Mouse (Mus musculus): ENCODE measurements around the gene Acot11. TPM values are rescaled to one million over a fixed set of nuclear protein-coding genes. Genes with fewer than 3 reads are reported as not detected.
A peak's percentile ranks its signal among the peaks of the same experiment; 100 is the strongest.
"Not testable (repeated sequence)": the region's sequence is repeated elsewhere in the genome, so short reads cannot be mapped to it uniquely, and the experiment has no call there.

The Acot11 gene
- polyA plus RNA-seq, 1 experiment from 2014 or later, result 1.1 TPM

DNA sequence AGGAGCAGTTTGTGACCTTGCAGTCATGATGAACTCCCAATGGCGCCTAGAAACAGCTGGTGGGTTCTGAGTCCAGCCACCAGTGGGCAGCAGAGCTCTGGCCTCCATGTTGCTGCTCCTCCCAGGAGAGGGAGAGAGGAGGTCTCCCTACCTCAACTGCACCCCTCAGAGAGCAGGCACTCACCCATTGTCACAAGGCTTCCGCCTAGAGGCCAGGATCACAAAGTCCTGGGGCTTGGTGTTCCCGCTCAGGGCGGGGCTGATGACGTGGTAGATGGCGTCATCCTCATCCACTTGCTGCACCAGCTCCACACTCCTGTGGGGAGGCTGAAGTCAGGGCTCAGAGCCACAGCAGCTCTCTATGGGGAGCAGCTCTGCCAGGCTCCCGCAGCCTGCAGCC is 55.1 kb downstream of the Acot11 start:
- no peak overlapping the region; the same call in 1 of the 2 replicates for H3K9ac ChIP-seq
- peak; percentile 93 for TF ChIP-seq CTCF (IDR thresholded peaks at IDR 0.05; ENCODE audit: low read depth)
- H3K36me3 ChIP-seq (ENCODE audit: insufficient read depth), result no peaks in the 10 kb centered on the region
- H3K4me1 ChIP-seq (ENCODE audit: insufficient read depth), result no peaks in the 10 kb centered on the region
- WGBS, result 4% methylated on average over 7 of the region's 7 CpGs
- no peaks in the 10 kb centered on the region for H3K9me3 ChIP-seq (ENCODE audit: low read depth, low read length)
- no peaks in the 10 kb centered on the region for H3K27me3 ChIP-seq (ENCODE audit: insufficient read depth, low read length)
- H3K4me3 ChIP-seq (ENCODE audit: low read depth, low read length), result no peak overlapping the region
- peak overlapping the region; percentile 43 for H3K4me2 ChIP-seq
- DNase-seq, result peak; percentile 84
- no peak overlapping the region for H3K27ac ChIP-seq (ENCODE audit: low read depth)
- ATAC-seq (ENCODE audit: insufficient read depth), result peak; percentile 87

DNA sequence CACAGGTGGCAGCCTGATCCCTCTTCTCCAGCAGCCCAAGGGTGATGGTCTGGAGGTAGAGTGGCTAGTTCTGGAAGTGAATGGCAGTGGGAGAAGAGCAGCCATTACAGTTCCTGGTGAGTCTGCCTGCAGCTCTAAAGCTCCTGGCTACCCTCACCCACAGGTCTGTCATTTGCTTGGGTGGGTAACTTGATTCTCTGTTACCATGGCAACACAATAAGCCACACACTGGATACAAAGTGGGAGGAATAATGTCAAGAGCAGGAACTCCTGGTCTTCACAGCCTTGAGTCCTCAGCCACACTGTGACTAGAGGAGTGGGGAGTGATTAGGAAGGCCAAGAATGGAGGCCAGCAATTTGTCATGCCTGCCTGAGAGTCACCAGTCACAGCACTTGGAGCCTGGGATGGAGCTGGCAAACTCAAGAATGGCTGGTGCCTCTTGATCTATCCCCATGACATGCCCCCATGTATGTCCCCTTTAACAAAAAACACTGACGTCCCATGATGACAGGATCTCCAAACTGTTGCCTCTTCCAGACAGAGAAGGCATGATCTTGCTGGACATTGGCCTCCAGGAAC is 57.7 kb downstream of the Acot11 start:
- ATAC-seq (ENCODE audit: insufficient read depth) (no peak), DNase-seq (no peak)
- Histone ChIP-seq H3K27me3 (ENCODE audit: insufficient read depth, low read length) (no peaks in the 10 kb centered on the region), H3K4me1 (ENCODE audit: insufficient read depth) (no peaks in the 10 kb centered on the region), H3K4me3 (ENCODE audit: low read depth, low read length) (no peak overlapping the region), H3K9me3 (ENCODE audit: low read depth, low read length) (no peaks in the 10 kb centered on the region), H3K4me2 (no peak overlapping the region), H3K9ac (no peak overlapping the region), H3K36me3 (ENCODE audit: insufficient read depth) (no peaks in the 10 kb centered on the region), H3K27ac (ENCODE audit: low read depth) (no peak overlapping the region)
- 67% methylated on average over 1 of the region's 1 CpGs for WGBS
- TF ChIP-seq CTCF (IDR thresholded peaks at IDR 0.05; ENCODE audit: low read depth), result no peak

DNA sequence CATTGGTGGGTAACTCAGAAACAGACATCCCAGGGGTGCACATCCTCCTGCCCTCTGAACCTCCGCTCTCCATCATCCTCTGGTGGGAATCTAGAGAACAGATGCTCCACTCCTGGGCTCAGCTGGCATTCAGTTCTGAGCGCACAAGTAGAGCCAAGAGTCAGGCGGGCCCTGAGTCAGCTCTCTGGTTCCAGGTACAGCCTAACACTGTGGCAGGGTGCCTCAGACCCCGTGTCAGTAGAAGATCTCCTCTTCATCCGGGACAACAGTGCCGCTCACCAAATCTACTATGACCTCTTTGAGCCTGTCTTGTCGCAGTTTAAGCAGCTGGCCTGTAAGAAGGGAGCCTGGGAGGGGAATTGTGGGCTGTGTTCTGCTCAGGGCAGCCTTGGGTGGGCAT is 58.9 kb downstream of the Acot11 start:
- ATAC-seq (ENCODE audit: insufficient read depth) (no peak), DNase-seq (no peak)
- Histone ChIP-seq H3K27me3 (ENCODE audit: insufficient read depth, low read length) (no peaks in the 10 kb centered on the region), H3K4me2 (no peak overlapping the region), H3K9me3 (ENCODE audit: low read depth, low read length) (no peaks in the 10 kb centered on the region), H3K4me1 (ENCODE audit: insufficient read depth) (no peaks in the 10 kb centered on the region), H3K27ac (ENCODE audit: low read depth) (no peak overlapping the region), H3K9ac (no peak overlapping the region), H3K36me3 (ENCODE audit: insufficient read depth) (no peaks in the 10 kb centered on the region), H3K4me3 (ENCODE audit: low read depth, low read length) (no peak overlapping the region)
- WGBS, result 77% methylated on average over 7 of the region's 7 CpGs
- TF ChIP-seq CTCF (IDR thresholded peaks at IDR 0.05; ENCODE audit: low read depth), result no peak

DNA sequence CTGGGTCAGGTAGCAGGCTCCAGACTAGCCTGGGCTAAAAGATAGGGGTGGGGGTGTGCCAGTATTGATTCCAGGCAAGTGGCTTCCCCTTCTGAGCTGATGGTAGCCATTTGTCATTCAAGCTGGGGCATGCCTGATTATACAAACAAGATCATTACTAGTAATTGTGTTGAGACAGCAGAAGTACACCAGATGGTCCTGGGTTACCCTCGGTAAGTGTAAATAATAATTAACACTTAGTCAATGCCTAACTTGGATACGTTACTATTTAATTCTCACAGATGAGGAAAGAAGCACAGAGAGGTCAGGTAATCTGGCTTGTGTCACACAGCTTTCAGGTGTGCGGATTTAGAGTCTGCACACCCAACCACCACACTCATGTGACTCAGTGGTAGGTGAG is 66.9 kb downstream of the Acot11 start:
- no peaks in the 10 kb centered on the region for H3K36me3 ChIP-seq (ENCODE audit: insufficient read depth)
- no peak overlapping the region for H3K4me3 ChIP-seq (ENCODE audit: low read depth, low read length)
- no peak for ATAC-seq (ENCODE audit: insufficient read depth)
- H3K4me2 ChIP-seq, result no peak overlapping the region
- H3K27me3 ChIP-seq (ENCODE audit: insufficient read depth, low read length), result no peaks in the 10 kb centered on the region
- no peaks in the 10 kb centered on the region for H3K9me3 ChIP-seq (ENCODE audit: low read depth, low read length)
- no peak overlapping the region for H3K27ac ChIP-seq (ENCODE audit: low read depth)
- no peak overlapping the region for H3K9ac ChIP-seq
- no peaks in the 10 kb centered on the region for H3K4me1 ChIP-seq (ENCODE audit: insufficient read depth)
- DNase-seq, result no peak
- WGBS, result 71% methylated on average over 3 of the region's 3 CpGs
- no peak for TF ChIP-seq CTCF (IDR thresholded peaks at IDR 0.05; ENCODE audit: low read depth)

DNA sequence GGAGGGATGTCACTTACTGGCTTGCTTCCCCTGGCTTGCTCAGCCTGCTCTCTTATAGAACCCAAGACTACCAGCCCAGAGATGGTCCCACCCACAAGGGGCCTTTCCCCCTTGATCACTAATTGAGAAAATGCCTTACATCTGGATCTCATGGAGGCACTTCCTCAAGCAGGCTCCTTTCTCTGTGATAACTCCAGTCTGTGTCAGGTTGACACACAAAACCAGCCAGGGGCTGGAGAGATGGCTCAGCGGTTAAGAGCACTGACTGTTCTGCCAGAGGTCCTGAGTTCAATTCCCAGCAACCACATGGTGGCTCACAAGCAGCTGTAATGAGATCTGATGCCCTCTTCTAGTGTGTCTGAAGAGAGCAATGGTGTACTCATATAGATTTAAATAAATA is 67.9 kb downstream of the Acot11 start:
- H3K4me1 ChIP-seq (ENCODE audit: insufficient read depth); H3K9ac ChIP-seq; H3K4me2 ChIP-seq; H3K27ac ChIP-seq (ENCODE audit: low read depth); H3K27me3 ChIP-seq (ENCODE audit: insufficient read depth, low read length); H3K4me3 ChIP-seq (ENCODE audit: low read depth, low read length); H3K36me3 ChIP-seq (ENCODE audit: insufficient read depth); DNase-seq; H3K9me3 ChIP-seq (ENCODE audit: low read depth, low read length); ATAC-seq (ENCODE audit: insufficient read depth): not testable (repeated sequence)
- 80% methylated on average over 1 of the region's 1 CpGs for WGBS

DNA sequence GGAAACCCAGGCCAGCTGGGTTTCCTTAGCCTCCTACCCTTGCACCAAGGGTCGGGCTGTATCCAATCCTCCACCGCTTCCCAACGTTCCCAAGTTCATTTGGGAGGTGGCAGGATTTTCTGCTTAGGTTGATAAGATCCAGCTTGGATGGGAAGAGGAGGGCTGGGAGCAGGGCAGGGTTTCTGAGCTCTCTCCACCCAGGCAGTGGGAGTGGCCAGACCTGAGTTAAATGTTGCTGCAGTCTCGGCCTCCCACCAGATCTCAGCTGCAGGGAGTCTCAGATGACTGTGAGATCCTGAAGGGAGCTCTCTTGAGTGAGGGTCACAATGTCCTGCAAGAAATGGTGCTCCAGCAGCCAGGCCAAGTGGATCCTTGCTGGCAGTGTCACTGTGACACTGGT is 71.2 kb downstream of the Acot11 start, which contains the start of gene Fam151a:
Gene Fam151a (plus strand): TSS at position 254 of the 400 bp plus-strand sequence.
- Histone ChIP-seq H3K36me3 (ENCODE audit: insufficient read depth) (no peaks in the 10 kb centered on the region), H3K27ac (ENCODE audit: low read depth) (no peak within 1 kb of the TSS), H3K4me2 (no peak within 1 kb of the TSS), H3K4me3 (ENCODE audit: low read depth, low read length) (no peak within 1 kb of the TSS), H3K9me3 (ENCODE audit: low read depth, low read length) (no peaks in the 10 kb centered on the region), H3K9ac (no peak within 1 kb of the TSS), H3K27me3 (ENCODE audit: insufficient read depth, low read length) (no peaks in the 10 kb centered on the region), H3K4me1 (ENCODE audit: insufficient read depth) (no peaks in the 10 kb centered on the region)
- WGBS, result 15% methylated on average over 4 of the region's 4 CpGs
- TF ChIP-seq CTCF (IDR thresholded peaks at IDR 0.05; ENCODE audit: low read depth), result no peak
- ATAC-seq (ENCODE audit: insufficient read depth), result no peak
- DNase-seq, result peak; percentile 22

DNA sequence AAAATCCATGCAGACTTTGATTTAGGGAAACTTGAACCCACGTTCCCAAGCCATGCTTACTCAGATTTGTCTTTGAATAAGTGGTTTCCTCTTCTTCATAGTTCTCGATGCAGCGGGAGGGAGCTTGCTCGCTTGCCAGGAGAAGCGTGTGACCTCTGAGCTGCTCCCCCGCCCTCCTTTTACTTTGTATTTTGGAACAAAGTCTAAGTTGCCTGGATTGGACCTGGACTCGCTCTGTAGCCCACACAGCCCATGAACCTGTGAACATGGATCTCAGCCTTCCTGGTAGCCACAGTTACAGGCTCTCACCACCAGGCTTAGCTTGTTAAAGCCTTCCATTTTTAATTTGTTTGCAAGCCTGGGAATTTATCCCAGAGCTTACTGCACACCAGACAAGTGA is 74.0 kb downstream of the Acot11 start, which contains the start of gene Mroh7:
Gene Mroh7 (minus strand): TSS at position 112 of the 400 bp plus-strand sequence.
- no peaks in the 10 kb centered on the region for H3K4me1 ChIP-seq (ENCODE audit: insufficient read depth)
- TF ChIP-seq CTCF (IDR thresholded peaks at IDR 0.05; ENCODE audit: low read depth), result no peak
- ATAC-seq (ENCODE audit: insufficient read depth) (no peak), DNase-seq (no peak)
- no peaks in the 10 kb centered on the region for H3K9me3 ChIP-seq (ENCODE audit: low read depth, low read length)
- no peak within 1 kb of the TSS for H3K9ac ChIP-seq
- H3K4me3 ChIP-seq (ENCODE audit: low read depth, low read length), result no peak within 1 kb of the TSS
- no peak within 1 kb of the TSS for H3K4me2 ChIP-seq
- 66% methylated on average over 7 of the region's 7 CpGs for WGBS
- H3K27me3 ChIP-seq (ENCODE audit: insufficient read depth, low read length), result no peaks in the 10 kb centered on the region
- no peaks in the 10 kb centered on the region for H3K36me3 ChIP-seq (ENCODE audit: insufficient read depth)
- H3K27ac ChIP-seq (ENCODE audit: low read depth), result no peak within 1 kb of the TSS
